ENCODE assay signal across 15 mouse cellular contexts in genomic region chr12:36647514-36647913, GRCm38 (mm10).
"Had no signal": no experiment of that assay in that cellular context is flagged by ENCODE, and none has a peak within 500 bp of the region (broad histone marks: within the 10 kb centered on the region; RNA-seq: fewer than 3 reads in every experiment).

No protein-coding gene starts in this region.

- H3K27me3 ChIP-seq: neural tube, embryonic 15.5 days; stomach, embryonic 15.5 days had no signal

- H3K4me2 ChIP-seq: neural tube, embryonic 15.5 days; stomach, embryonic 15.5 days had no signal

- H3K9ac ChIP-seq: neural tube, embryonic 15.5 days; stomach, embryonic 15.5 days had no signal

- H3K4me3 ChIP-seq: neural tube, embryonic 15.5 days; stomach, embryonic 15.5 days had no signal

- DNase-seq: retina, postnatal 1 day; right cerebral cortex, adult 18-20 months; right cerebral cortex, postnatal 14 days; right cerebral cortex, postnatal 25 days; right cerebral cortex, postnatal 4 days; spleen, adult 18-20 months; thymus, adult 18-20 months; thymus, adult 2 months; thymus, postnatal 14 days; thymus, postnatal 25 days; thymus, postnatal 36 days; thymus, postnatal 4 days had no signal

- H3K27ac ChIP-seq: neural tube, embryonic 15.5 days; stomach, embryonic 15.5 days; stomach, postnatal 0 days had no signal

- H3K9me3 ChIP-seq: neural tube, embryonic 15.5 days; stomach, embryonic 15.5 days had no signal

- H3K4me1 ChIP-seq: neural tube, embryonic 15.5 days; stomach, embryonic 15.5 days had no signal

- H3K36me3 ChIP-seq: neural tube, embryonic 15.5 days; stomach, embryonic 15.5 days had no signal
